Mouse (Mus musculus) spleen, embryonic (tissue): Measurements from ENCODE around the gene Lgals7.

Experiments used
- CTCF ChIA-PET: fragments of 350-600 bp; sonication (Branson Sonifier 250); formaldehyde crosslinking; loops from one replicate; lab custom pipeline; 2022; lab: Charles Lee

Lgals7 gene

DNA sequence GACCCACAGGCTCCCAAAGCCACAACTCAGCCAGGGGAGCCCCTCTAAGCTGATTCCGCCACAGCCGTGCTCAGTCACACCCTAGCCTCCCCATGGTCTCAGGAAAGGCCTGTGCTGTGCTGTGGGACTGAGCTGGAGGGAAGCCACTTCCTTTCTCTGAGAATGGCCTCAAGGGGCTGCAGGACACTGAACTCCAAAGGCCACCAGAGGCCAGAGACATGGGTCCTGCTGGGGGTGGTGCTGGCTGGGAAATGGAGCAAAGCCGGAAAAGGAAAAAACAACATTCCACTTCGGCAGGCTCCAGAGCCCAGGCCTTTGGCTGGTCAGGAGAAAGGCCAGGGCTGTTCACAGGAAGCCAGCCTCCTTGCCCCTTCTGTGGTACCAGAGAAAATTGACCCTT lies 48.0 kb downstream of the Lgals7 start:
- CTCF ChIA-PET, result no interaction called here

DNA sequence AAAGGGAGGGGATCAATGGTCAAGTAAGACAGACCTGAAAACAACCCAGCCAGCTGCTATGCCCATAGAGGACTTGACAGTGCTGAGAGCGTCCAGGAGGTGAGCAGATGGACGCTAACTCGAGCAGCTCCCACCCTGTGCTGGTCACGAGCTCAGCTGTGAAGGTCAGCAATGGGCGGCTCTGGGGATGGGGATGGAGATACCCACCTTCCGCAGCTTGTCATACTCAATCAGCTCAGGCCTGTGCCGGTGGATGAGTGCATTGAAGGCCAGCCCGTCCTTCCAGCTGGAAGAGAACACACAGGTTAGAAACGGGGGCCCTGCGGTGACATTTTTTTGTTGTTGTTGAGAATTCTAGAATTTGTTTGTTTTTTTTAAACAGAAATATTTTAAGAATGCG lies 49.5 kb downstream of the Lgals7 start:
- CTCF ChIA-PET, result no interaction called here
